Mouse (Mus musculus) B cell, adult (primary cell): ENCODE results near the gene Cryl1. TPM values are rescaled to one million over a fixed set of nuclear protein-coding genes. Genes with fewer than 3 reads are reported as not detected.

Experiments used
- total RNA-seq: library from RNA; stranded (reverse); gene quantifications from 4 replicates; pipeline ENCODE4 v1.2.4, GENCODE M21; 2023; ENCODE audit not compliant: inconsistent age

Cryl1 gene
- 9.9 to 14.6 TPM (median 11.7 TPM) in 4 replicates for total RNA-seq

GRCm38 (mm10) chr14:57398065-57398757, at the start of gene Cryl1:
Gene Cryl1 (minus strand): TSS chr14:57398529.

GRCm38 (mm10) chr14:57423432-57424211, 25.3 kb upstream of the Cryl1 start, which contains the start of gene Ift88:
Gene Ift88 (plus strand): TSS chr14:57424062.

Other genes with a start within 250 kb of the Cryl1 start
- 8.0 to 10.8 TPM (median 9.8 TPM) in 4 replicates for gene Ift88, start 25.5 kb upstream of the Cryl1 start, total RNA-seq
- not detected in 4 replicates for gene Il17d, start 126.2 kb upstream of the Cryl1 start, total RNA-seq
- 7.1 to 11.5 TPM (median 8.2 TPM) in 4 replicates for gene Eef1akmt1, start 173.1 kb upstream of the Cryl1 start, total RNA-seq